Mouse (Mus musculus) embryonic facial prominence, embryonic 11.5 days (tissue): ENCODE measurements around the gene Aurkb. TPM values are rescaled to one million over a fixed set of nuclear protein-coding genes. Genes with fewer than 3 reads are reported as not detected.
A peak's percentile ranks its signal among the peaks of the same experiment; 100 is the strongest.
"Not testable (repeated sequence)": the region's sequence is repeated elsewhere in the genome, so short reads cannot be mapped to it uniquely, and the experiment has no call there.

Experiments used
- ATAC-seq: fragments of 200-750 bp; cut with Nextera tagmentation; replicated peaks from 2 replicates; pipeline ENCODE4 v1.8.0; 2017; ENCODE audit warnings: low read depth; ENCODE audit not compliant: insufficient number of reproducible peaks, low FRiP score, low TSS enrichment
- DNase-seq: peaks from one replicate; pipeline ENCODE4 v3.0.0-alpha.2; 2015; ENCODE audit warnings: low spot score
- H3K27ac ChIP-seq: fragments of 300-500 bp; sonication (generic); replicated peaks from 2 replicates; pipeline ENCODE4 v1.5.1; 2014; ENCODE audit warnings: mild to moderate bottlenecking, low read depth, low read length, control low read depth
- H3K27me3 ChIP-seq: fragments of 300-500 bp; sonication (generic); 2 replicates; pipeline ENCODE4 v1.6.1; 2014; ENCODE audit warnings: mild to moderate bottlenecking, low read length, moderate library complexity, mixed read lengths; ENCODE audit not compliant: control insufficient read depth, insufficient read depth
- H3K36me3 ChIP-seq: fragments of 300-500 bp; sonication (generic); replicated peaks from 2 replicates; pipeline ENCODE4 v1.6.1; 2014; ENCODE audit warnings: low read depth, mild to moderate bottlenecking, low read length, moderate library complexity, mixed read lengths; ENCODE audit not compliant: control insufficient read depth, insufficient read depth
- H3K4me1 ChIP-seq: fragments of 300-500 bp; sonication (generic); 2 replicates; pipeline ENCODE4 v1.6.1; 2014; ENCODE audit warnings: low read length, mixed read lengths; ENCODE audit not compliant: control insufficient read depth, insufficient read depth
- H3K4me2 ChIP-seq: fragments of 300-500 bp; sonication (generic); 2 replicates; pipeline ENCODE4 v1.6.1; 2014; ENCODE audit warnings: low read depth, mild to moderate bottlenecking, control low read depth, low read length, moderate library complexity
- H3K4me3 ChIP-seq: fragments of 300-500 bp; sonication (generic); 2 replicates; pipeline ENCODE4 v1.5.1; 2014; ENCODE audit warnings: low read depth, low read length, control low read depth
- H3K9ac ChIP-seq: fragments of 300-500 bp; sonication (generic); replicated peaks from 2 replicates; pipeline ENCODE4 v1.6.1; 2014; ENCODE audit warnings: mild to moderate bottlenecking, control low read depth, low read length
- H3K9me3 ChIP-seq: fragments of 300-500 bp; sonication (generic); replicated peaks from 2 replicates; pipeline ENCODE4 v1.6.1; 2016; ENCODE audit warnings: mild to moderate bottlenecking, low read length, inconsistent platforms, mixed read lengths; ENCODE audit not compliant: control insufficient read depth
- WGBS: fragments of 180-500 bp; shearing (Covaris S2); extraction: QIAGEN DNeasy Blood & Tissue Kit; methylation state at CpG from one replicate; pipeline ENCODE4 v1.1.7; 2014; 5-methylcytosine and 5-hydroxymethylcytosine counted together
- polyA plus RNA-seq: library from polyadenylated mRNA; unstranded; fragments of >200 nt; fragmentation: Nextera tagmentation; extraction: Ambion mirVana; gene quantifications from 2 replicates; pipeline ENCODE4 v1.2.1, GENCODE M21; 2014

Aurkb gene
- polyA plus RNA-seq, 1 experiment from 2014 or later = 162 TPM

DNA sequence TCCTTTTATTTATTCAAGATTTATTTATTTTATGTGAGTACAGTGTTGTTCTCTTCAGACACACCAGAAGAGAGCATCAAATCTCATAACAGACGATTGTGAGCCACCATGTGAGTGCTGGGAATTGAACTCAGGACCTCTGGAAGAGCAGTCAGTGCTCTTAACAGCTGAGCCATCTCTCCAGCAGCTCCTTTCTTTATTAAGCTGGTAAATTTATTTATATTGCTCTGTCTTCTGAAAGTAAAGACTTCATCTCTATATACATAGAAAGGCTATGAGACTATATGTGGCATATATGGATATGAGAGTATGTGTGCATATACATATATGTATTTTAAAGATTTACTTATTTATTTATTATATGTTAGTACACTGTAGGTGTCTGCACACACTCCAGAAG, 35.9 kb upstream of the Aurkb start:
- Histone ChIP-seq H3K27me3 (no peaks in the 10 kb centered on the region), H3K4me3 (no peak overlapping the region), H3K27ac (no peak overlapping the region), H3K4me2 (no peak overlapping the region), H3K36me3 (no peaks in the 10 kb centered on the region), H3K4me1 (no peaks in the 10 kb centered on the region; the same call in 1 of the 2 replicates), H3K9me3 (no peaks in the 10 kb centered on the region), H3K9ac (no peak overlapping the region)
- ATAC-seq (no peak), DNase-seq (no peak)
- WGBS = 91% methylated on average over 1 of the region's 1 CpGs

DNA sequence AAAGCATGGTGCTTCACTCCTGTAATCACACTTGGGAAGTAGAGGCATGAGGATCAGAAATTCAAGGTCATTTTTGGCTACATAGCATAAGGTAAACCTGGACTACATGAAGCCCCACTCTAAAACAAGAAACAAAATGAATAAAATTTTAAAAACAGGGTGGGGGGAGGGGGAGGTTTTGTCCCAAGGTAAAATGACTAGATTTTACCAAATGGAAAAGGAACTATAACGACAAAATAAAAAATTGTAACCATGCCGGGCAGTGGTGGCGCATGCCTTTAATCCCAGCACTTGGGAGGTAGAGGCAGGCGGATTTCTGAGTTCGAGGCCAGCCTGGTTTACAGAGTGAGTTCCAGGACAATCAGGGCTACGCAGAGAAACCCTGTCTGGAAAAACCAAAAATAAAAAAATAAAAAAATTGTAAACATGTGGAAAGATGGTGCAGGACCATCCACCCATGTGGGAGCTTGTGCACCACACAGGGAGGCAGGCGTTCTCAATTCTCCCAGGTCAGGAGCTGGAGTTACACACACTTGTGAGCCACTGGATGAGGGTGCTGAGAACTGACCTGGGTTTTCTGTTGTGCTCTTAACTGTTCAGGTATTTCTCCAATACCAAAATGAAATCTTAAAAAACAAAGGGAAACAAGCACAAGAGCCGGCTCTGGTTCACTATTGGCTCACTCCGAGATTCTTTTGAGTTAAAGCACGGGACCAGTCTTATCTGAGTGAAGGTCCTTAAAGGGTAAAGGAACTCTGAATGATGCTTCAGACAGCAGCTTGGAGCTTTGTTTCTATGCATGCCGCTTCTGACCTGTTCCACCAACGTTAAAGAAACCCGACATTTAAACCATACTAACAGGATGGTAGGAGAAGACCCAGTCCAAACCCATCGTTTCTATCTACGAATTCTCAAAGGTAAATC, 34.8 kb upstream of the Aurkb start:
- Histone ChIP-seq H3K27ac (no peak overlapping the region), H3K36me3 (no peaks in the 10 kb centered on the region), H3K9ac (no peak overlapping the region), H3K4me3 (no peak overlapping the region), H3K4me1 (no peaks in the 10 kb centered on the region; the same call in 1 of the 2 replicates), H3K4me2 (no peak overlapping the region), H3K27me3 (no peaks in the 10 kb centered on the region), H3K9me3 (no peaks in the 10 kb centered on the region)
- 90% methylated on average over 15 of the region's 15 CpGs for WGBS
- no peak for ATAC-seq
- DNase-seq = no peak

DNA sequence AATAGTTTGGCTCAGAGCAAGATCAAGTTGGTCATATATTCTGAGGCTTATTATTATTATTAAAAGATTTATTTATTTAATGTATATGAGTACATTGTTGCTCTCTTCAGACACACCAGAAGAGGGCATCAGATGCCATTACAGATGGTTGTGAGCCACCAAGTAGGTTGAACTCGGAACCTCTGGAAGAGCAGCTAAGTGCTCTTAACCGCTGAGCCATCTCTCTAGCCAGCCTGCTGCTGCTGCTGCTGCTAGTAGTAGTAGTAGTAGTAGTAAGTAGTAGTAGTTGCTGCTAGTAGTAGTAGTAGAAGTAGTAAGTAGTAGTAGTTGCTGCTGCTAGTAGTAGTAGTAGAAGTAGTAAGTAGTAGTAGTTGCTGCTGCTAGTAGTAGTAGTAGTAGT, 34.0 kb upstream of the Aurkb start:
- H3K27me3 ChIP-seq, DNase-seq, H3K4me1 ChIP-seq, H3K9ac ChIP-seq, H3K9me3 ChIP-seq, ATAC-seq, H3K36me3 ChIP-seq, H3K27ac ChIP-seq: not testable (repeated sequence)
- 80% methylated on average over 2 of the region's 2 CpGs for WGBS
- Histone ChIP-seq H3K4me2 (peak overlapping the region; percentile 75), H3K4me3 (peak overlapping the region; percentile 44; the same call in 1 of the 2 replicates)

DNA sequence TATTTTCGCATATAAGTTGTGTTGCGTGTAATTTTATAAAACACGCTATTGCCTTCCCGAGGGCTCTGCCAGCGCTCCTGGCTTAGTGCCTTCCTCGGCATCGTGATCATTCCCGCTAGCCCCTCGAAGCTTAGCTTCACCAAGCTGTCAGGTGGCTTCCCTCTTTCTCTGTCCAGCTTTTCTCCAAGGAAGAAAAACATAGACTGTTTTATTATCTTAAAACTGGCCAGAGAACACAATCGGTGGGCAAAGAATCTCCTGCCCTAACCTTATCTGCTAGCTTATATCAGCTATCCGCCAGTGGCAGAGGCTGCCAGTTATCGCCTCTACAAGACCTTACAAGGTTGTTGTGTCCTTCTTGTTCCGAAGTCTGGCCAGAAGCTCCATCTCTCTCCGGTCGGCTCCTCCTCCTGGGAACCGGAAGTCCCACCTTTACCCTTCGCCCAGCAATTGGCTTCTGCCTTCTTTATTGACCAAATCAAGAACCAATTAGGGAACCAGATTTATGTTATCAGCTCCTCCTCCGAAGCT, 33.3 kb upstream of the Aurkb start:
- Histone ChIP-seq H3K4me3 (peak overlapping the region; percentile 44), H3K4me1 (no peaks in the 10 kb centered on the region; the same call in 1 of the 2 replicates), H3K9me3 (no peaks in the 10 kb centered on the region), H3K9ac (peak overlapping the region; percentile 67), H3K27me3 (no peaks in the 10 kb centered on the region), H3K4me2 (peak overlapping the region; percentile 75), H3K27ac (0 out of 2 replicates have a peak overlapping the region, but pooled peaks have one; percentile 5), H3K36me3 (no peaks in the 10 kb centered on the region)
- DNase-seq (peak; percentile 92), ATAC-seq (no peak; the same call in 1 of the 2 replicates)
- 2% methylated on average over 18 of the region's 18 CpGs for WGBS

DNA sequence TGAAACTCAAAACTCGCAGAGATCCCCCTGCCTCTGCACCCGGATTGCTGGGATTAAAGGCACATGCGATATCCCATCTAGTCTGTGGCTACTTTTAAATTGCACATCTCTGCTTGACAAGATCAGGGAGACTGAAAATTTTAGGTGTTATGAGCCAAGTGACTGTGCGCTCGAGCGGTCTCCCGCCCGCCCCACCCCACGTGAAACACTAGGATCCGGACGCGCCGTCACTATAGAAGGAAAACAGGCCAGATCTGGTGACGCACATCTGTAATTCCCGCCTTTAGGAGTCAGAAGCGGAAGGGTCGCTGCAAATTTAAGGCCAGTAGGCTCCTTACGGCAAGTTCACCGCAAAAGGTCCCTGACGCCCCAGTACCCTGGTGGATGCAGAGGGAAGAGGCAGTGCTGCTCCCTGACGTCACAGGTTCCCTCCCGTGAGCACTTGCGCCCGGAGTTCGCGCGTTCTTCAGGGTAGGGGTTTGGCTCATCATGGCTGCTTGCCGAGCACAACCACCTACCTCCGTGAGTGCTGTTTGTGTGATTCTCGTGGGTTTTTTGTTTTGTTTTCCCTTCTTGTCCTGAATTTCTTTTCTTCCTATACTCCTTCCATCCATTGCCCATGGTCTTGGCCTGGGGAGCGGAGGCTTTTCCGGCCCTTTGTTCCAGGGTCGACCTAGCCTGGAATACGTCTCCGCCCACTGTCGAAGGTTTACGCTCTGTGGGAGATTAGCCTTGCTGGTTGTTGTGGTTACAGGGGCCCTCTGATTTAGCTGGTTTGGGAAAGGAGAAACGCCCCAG, 29.6 kb upstream of the Aurkb start, which contains the start of gene Ctc1:
TSS of gene Ctc1 (plus strand) at position 268 of the 798 bp plus-strand sequence.
- ATAC-seq (peak; percentile 95), DNase-seq (peak; percentile 96)
- no peaks in the 10 kb centered on the region; the same call in 1 of the 2 replicates for H3K4me1 ChIP-seq
- no peaks in the 10 kb centered on the region for H3K9me3 ChIP-seq
- peak within 1 kb of the TSS; percentile 60 for H3K4me3 ChIP-seq
- H3K36me3 ChIP-seq = no peaks in the 10 kb centered on the region
- H3K27me3 ChIP-seq = no peaks in the 10 kb centered on the region
- 4% methylated on average over 38 of the region's 38 CpGs for WGBS
- peak within 1 kb of the TSS; percentile 83 for H3K27ac ChIP-seq
- H3K9ac ChIP-seq = peak within 1 kb of the TSS; percentile 83
- H3K4me2 ChIP-seq = peak within 1 kb of the TSS; percentile 74

DNA sequence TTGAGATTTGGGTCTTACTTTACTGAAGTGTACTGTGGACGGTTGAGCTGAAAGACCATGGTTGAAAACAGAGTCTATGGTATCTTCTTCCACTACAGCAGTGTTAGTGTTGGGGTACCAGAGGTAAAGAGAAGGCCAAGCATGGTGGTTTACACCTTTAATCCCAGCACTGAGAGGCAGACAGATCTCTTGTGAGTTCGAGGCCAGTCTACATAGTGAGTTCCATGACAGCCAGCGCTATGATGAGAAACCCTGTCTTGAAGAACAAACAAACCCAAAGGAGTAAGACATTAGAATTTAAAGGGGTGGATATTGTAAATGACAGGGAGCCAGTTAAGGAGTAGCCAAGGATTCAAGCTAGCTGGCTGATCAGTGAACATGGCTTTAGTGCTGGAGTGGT, 28.7 kb upstream of the Aurkb start:
- WGBS = 57% methylated on average over 3 of the region's 3 CpGs
- DNase-seq = no peak
- Histone ChIP-seq H3K4me1 (no peaks in the 10 kb centered on the region), H3K4me3 (peak overlapping the region; percentile 60), H3K27me3 (no peaks in the 10 kb centered on the region), H3K27ac (peak overlapping the region; percentile 83; the same call in 1 of the 2 replicates), H3K9me3 (no peaks in the 10 kb centered on the region), H3K36me3 (peaks cover under 1% of the 10 kb centered on the region; the same call in 1 of the 2 replicates), H3K9ac (peak overlapping the region; percentile 83), H3K4me2 (peak overlapping the region; percentile 74)
- ATAC-seq = no peak

DNA sequence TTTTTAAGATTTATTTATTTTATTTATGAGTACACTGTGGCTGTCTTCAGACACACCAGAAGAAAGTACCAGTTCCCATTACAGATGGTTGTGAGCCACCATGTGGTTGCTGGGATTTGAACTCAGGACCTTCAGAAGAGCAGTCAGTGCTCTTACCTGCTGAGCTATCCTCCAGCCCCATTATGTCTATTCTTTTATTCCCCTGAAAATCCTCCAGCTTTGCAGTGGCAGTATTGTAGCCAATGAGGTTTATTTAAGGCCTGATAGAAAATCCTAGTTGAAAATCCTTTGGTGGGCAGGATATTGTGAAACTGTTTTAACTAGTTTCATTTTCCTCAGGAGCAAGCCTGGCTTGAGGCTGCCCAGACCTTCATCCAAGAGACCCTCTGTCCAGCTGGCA, 24.8 kb upstream of the Aurkb start:
- Histone ChIP-seq H3K36me3 (peaks cover 22% of the 10 kb centered on the region), H3K27ac (no peak overlapping the region), H3K9ac (no peak overlapping the region), H3K4me3 (no peak overlapping the region), H3K27me3 (no peaks in the 10 kb centered on the region), H3K4me2 (no peak overlapping the region), H3K4me1 (no peaks in the 10 kb centered on the region), H3K9me3 (no peaks in the 10 kb centered on the region)
- no peak for DNase-seq
- ATAC-seq = no peak
